9 mouse cellular contexts compared by ENCODE assay signal in the genomic region with DNA sequence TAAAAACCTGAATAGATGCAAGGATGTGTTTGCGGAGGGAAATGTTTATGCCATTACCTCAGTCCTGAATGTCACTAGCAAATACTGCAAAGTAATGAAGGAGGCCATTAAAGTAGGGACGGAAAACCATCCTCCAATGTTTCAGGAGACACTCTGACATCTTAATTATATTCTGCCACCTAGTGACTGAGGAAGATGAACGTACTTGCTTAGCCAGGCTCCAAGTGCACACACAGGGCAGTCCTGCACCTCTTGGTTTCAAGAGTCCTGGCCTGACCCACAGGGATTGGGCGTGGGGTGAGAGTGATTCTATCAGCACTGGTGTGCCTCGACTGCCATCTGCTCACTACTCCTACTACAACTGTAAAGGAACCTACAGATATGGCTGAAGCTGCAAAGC.
DNase-seq lines count a peak whose midpoint lies in the region; TF ChIP-seq lines count a peak whose summit lies in the region.
"Had no signal": no experiment of that assay in that cellular context is flagged by ENCODE, and none has a peak within 500 bp of the region (broad histone marks: within the 10 kb centered on the region; RNA-seq: fewer than 3 reads in every experiment).

No protein-coding gene starts in this region.

- DNase-seq in gastrocnemius, adult 8-10 months (ENCODE audit: low spot score in 2 of 2) = peak; percentile 5 to 6
- no peak for DNase-seq in gastrocnemius, postnatal 4 days (ENCODE audit: low spot score in 2 of 2)
- DNase-seq in 3T3-L1 (ENCODE audit: low read depth, low spot score) = peak; percentile 57
- DNase-seq in R1 (ENCODE audit: low read depth, low spot score) = peak; percentile 57
- peak; percentile 47 to 52 for DNase-seq in heart, postnatal 10 days
- DNase-seq in layer of hippocampus, postnatal 25 days (ENCODE audit: extremely low spot score in 1 of 2, low spot score in 1 of 2) = peak; percentile 17 to 22
- DNase-seq in cerebellum, adult 18-20 months = no peak

- WGBS in small intestine, adult 2 months = 29% methylated on average over 5 of the region's 5 CpGs

- TF ChIP-seq CTCF in small intestine, adult 2 months (IDR thresholded peaks at IDR 0.05; ENCODE audit: extremely low read depth, insufficient read length, insufficient replicate concordance, low read depth, low read length) = peak; percentile 25; the same call in 1 of the 2 replicates

- H3K27me3 ChIP-seq in small intestine, adult 2 months (ENCODE audit: control insufficient read depth, insufficient read depth, low read length) = no peaks in the 10 kb centered on the region
- H3K27me3 ChIP-seq: liver, embryonic 15.5 days had no signal

- H3K4me3 ChIP-seq in small intestine, adult 2 months (ENCODE audit: low read depth, low read length) = no peak overlapping the region
- H3K4me3 ChIP-seq: liver, embryonic 15.5 days had no signal

- no peaks in the 10 kb centered on the region for H3K36me3 ChIP-seq in small intestine, adult 2 months (ENCODE audit: control insufficient read depth, insufficient read depth, low read length)
- H3K36me3 ChIP-seq: liver, embryonic 15.5 days had no signal

- intact Hi-C loops in heart, postnatal 10 days (cut with DNase I) = loop anchor here (1.0 to 5.0 kb wide), 2 partner anchors 245 to 323 kb away; no protein-coding TSS in a partner anchor

- TF ChIP-seq POLR2A in small intestine, adult 2 months (IDR thresholded peaks at IDR 0.05; ENCODE audit: low read depth, low read length) = no peak

- no peak overlapping the region for H3K27ac ChIP-seq in small intestine, adult 2 months (ENCODE audit: insufficient read depth, low read depth, low read length)
- H3K27ac ChIP-seq: liver, embryonic 15.5 days had no signal

- peaks cover 4% of the 10 kb centered on the region; the same call in 1 of the 2 replicates for H3K4me1 ChIP-seq in small intestine, adult 2 months (ENCODE audit: control insufficient read depth, insufficient read depth, insufficient read length, low read length)
- H3K4me1 ChIP-seq: liver, embryonic 15.5 days had no signal

Comparison
In these comparisons a context has a peak if more than half of its experiments do, and no peak if none do; other contexts are left out.
1. DNase-seq: peak in gastrocnemius, adult 8-10 months (2 of 2), 3T3-L1 (single experiment), R1 (single experiment), heart, postnatal 10 days (2 of 2) and layer of hippocampus, postnatal 25 days (2 of 2); none in gastrocnemius, postnatal 4 days (0 of 2) and cerebellum, adult 18-20 months (0 of 2).